Mouse (Mus musculus): ENCODE measurements around the gene Epn1. TPM values are rescaled to one million over a fixed set of nuclear protein-coding genes. Genes with fewer than 3 reads are reported as not detected.

The Epn1 gene
- polyA plus RNA-seq, 1 experiment: 687 TPM

- Histone ChIP-seq H3K9me3 (no peaks in the 10 kb centered on the region), H3K4me3 (replicated peaks) (no peak overlapping the region), H3K4me1 (peaks cover 74% of the 10 kb centered on the region), H3K36me3 (replicated peaks; ENCODE audit: low read length) (peaks cover 97% of the 10 kb centered on the region), H3K27me3 (replicated peaks) (no peaks in the 10 kb centered on the region)
- TF ChIP-seq FLI1 (IDR thresholded peaks at IDR 0.05; ENCODE audit: low read length) (no peak), GATA1 (IDR thresholded peaks at IDR 0.05; ENCODE audit: borderline replicate concordance, low read length) (no peak)
These were observed 7.9 kb downstream of the Epn1 start for GRCm38 (mm10) chr7:5087886-5088285.

DNA sequence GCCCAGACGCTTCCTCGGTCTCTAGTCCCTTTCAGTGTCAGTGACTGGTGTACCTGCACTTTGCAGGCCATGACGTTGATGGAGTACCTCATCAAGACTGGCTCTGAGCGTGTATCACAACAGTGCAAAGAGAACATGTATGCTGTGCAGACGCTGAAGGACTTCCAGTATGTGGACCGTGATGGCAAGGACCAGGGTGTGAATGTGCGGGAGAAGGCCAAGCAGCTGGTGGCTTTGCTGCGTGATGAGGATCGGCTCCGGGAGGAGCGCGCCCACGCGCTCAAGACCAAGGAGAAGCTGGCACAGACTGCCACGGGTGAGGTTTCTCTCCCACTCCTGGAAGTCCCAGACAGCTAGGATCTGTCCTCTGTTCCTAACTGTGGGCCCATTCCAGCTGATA is 9.8 kb downstream of the Epn1 start:
- Histone ChIP-seq H3K36me3 (replicated peaks; ENCODE audit: low read length) (peaks cover 99% of the 10 kb centered on the region), H3K4me3 (replicated peaks) (no peak overlapping the region), H3K4me1 (peaks cover 56% of the 10 kb centered on the region), H3K9me3 (no peaks in the 10 kb centered on the region), H3K27me3 (replicated peaks) (no peaks in the 10 kb centered on the region)
- no peak for TF ChIP-seq FLI1 (IDR thresholded peaks at IDR 0.05; ENCODE audit: low read length)
- TF ChIP-seq GATA1 (IDR thresholded peaks at IDR 0.05; ENCODE audit: borderline replicate concordance, low read length): no peak

- Histone ChIP-seq H3K4me3 (replicated peaks) (peak overlapping the region; percentile 21), H3K4me1 (peaks cover 43% of the 10 kb centered on the region), H3K9me3 (no peaks in the 10 kb centered on the region), H3K36me3 (replicated peaks; ENCODE audit: low read length) (peaks cover 100% of the 10 kb centered on the region), H3K27me3 (replicated peaks) (no peaks in the 10 kb centered on the region)
- no peak for TF ChIP-seq FLI1 (IDR thresholded peaks at IDR 0.05; ENCODE audit: low read length)
- no peak for TF ChIP-seq GATA1 (IDR thresholded peaks at IDR 0.05; ENCODE audit: borderline replicate concordance, low read length)
These were observed 11.1 kb downstream of the Epn1 start for GRCm38 (mm10) chr7:5091008-5091728.

- TF ChIP-seq GATA1 (IDR thresholded peaks at IDR 0.05; ENCODE audit: borderline replicate concordance, low read length) (no peak), FLI1 (IDR thresholded peaks at IDR 0.05; ENCODE audit: low read length) (no peak)
- H3K4me1 ChIP-seq: peaks cover 36% of the 10 kb centered on the region
These were observed 12.3 kb downstream of the Epn1 start for GRCm38 (mm10) chr7:5092381-5092780.

DNA sequence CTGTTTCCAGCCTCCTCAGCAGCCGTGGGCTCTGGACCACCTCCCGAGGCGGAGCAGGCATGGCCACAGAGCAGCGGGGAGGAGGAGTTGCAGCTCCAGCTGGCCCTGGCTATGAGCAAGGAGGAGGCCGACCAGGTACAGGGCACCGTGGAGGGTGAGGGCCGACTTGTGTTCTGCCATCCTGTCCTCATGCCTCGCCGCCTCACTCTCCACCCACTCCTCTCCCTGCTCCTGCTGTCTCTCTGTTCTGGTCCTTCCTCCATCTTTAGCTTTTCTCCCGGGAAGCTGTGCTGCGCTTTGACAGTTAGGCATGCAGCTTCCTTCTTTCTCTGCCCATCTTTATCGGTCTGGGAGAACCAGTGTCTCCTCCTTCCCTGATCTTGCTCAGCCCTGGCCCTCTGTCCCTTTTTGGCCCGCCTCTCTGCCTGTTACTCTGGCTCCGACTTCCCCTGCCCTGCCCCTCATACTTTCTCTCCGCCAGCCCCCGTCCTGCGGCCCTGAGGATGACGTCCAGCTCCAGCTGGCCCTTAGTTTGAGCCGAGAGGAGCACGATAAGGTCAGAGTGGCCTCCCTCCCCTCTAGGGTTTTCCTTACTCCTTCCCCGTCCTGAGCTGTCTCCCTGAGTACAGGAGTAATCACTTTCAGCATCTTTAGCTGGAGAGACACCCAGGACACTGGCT is 12.9 kb downstream of the Epn1 start:
- no peaks in the 10 kb centered on the region for H3K27me3 ChIP-seq (replicated peaks)
- H3K9me3 ChIP-seq: no peaks in the 10 kb centered on the region
- peaks cover 31% of the 10 kb centered on the region for H3K4me1 ChIP-seq
- H3K4me3 ChIP-seq (replicated peaks): peak overlapping the region; percentile 56
- peaks cover 100% of the 10 kb centered on the region for H3K36me3 ChIP-seq (replicated peaks; ENCODE audit: low read length)
- no peak for TF ChIP-seq GATA1 (IDR thresholded peaks at IDR 0.05; ENCODE audit: borderline replicate concordance, low read length)
- no peak for TF ChIP-seq FLI1 (IDR thresholded peaks at IDR 0.05; ENCODE audit: low read length)

More at GRCm38 (mm10) chr7:5092381-5092780, 12.3 kb downstream of the Epn1 start:
- Histone ChIP-seq H3K9me3 (no peaks in the 10 kb centered on the region), H3K4me3 (replicated peaks) (no peak overlapping the region), H3K36me3 (replicated peaks; ENCODE audit: low read length) (peaks cover 100% of the 10 kb centered on the region), H3K27me3 (replicated peaks) (no peaks in the 10 kb centered on the region)

- Histone ChIP-seq H3K36me3 (replicated peaks; ENCODE audit: low read length) (peaks cover 58% of the 10 kb centered on the region), H3K4me1 (peaks cover 29% of the 10 kb centered on the region)
- TF ChIP-seq FLI1 (IDR thresholded peaks at IDR 0.05; ENCODE audit: low read length): no peak
- TF ChIP-seq GATA1 (IDR thresholded peaks at IDR 0.05; ENCODE audit: borderline replicate concordance, low read length): no peak
These were observed 18.7 kb downstream of the Epn1 start for GRCm38 (mm10) chr7:5098769-5099168.

DNA sequence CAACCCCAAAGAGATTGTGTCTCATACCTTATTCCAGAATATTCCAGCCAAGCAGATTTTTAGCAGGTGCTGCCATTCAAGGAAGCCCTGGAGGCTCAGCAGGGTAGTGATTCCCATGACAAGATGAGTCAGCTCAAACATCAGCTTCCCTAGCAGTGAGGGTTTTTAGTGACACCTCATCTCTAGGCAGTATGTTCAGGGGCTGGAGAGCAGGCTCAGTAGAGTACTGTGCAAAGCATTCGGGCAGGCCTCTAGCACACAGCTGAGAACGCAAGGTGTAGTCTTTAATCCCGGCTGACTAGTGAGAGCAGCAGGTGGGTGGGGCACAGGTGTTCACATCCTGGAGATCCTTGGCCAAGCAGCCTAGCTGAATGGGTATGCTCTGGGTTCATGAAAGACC is 19.8 kb downstream of the Epn1 start:
- TF ChIP-seq GATA1 (IDR thresholded peaks at IDR 0.05; ENCODE audit: borderline replicate concordance, low read length) (no peak), FLI1 (IDR thresholded peaks at IDR 0.05; ENCODE audit: low read length) (no peak)
- peaks cover 47% of the 10 kb centered on the region for H3K36me3 ChIP-seq (replicated peaks; ENCODE audit: low read length)
- no peak overlapping the region for H3K4me3 ChIP-seq (replicated peaks)
- H3K4me1 ChIP-seq: peaks cover 29% of the 10 kb centered on the region
- peaks cover 20% of the 10 kb centered on the region for H3K27me3 ChIP-seq (replicated peaks)
- H3K9me3 ChIP-seq: peaks cover 9% of the 10 kb centered on the region

More at GRCm38 (mm10) chr7:5098769-5099168, 18.7 kb downstream of the Epn1 start:
- Histone ChIP-seq H3K9me3 (peaks cover 5% of the 10 kb centered on the region), H3K4me3 (replicated peaks) (no peak overlapping the region), H3K27me3 (replicated peaks) (peaks cover 12% of the 10 kb centered on the region)

GRCm38 (mm10) chr7:5101066-5101663 is 21.1 kb downstream of the Epn1 start:
- Histone ChIP-seq H3K4me3 (replicated peaks) (peak overlapping the region; percentile 79), H3K9me3 (peaks cover 9% of the 10 kb centered on the region), H3K27me3 (replicated peaks) (peaks cover 31% of the 10 kb centered on the region), H3K36me3 (replicated peaks; ENCODE audit: low read length) (peaks cover 34% of the 10 kb centered on the region), H3K4me1 (peaks cover 29% of the 10 kb centered on the region)
- TF ChIP-seq GATA1 (IDR thresholded peaks at IDR 0.05; ENCODE audit: borderline replicate concordance, low read length) (no peak), FLI1 (IDR thresholded peaks at IDR 0.05; ENCODE audit: low read length) (no peak)

GRCm38 (mm10) chr7:5102564-5102963 is 22.5 kb downstream of the Epn1 start:
- Histone ChIP-seq H3K4me3 (replicated peaks) (no peak overlapping the region), H3K36me3 (replicated peaks; ENCODE audit: low read length) (peaks cover 20% of the 10 kb centered on the region), H3K27me3 (replicated peaks) (peaks cover 31% of the 10 kb centered on the region), H3K4me1 (peaks cover 29% of the 10 kb centered on the region), H3K9me3 (peaks cover 9% of the 10 kb centered on the region)
- TF ChIP-seq GATA1 (IDR thresholded peaks at IDR 0.05; ENCODE audit: borderline replicate concordance, low read length): no peak
- TF ChIP-seq FLI1 (IDR thresholded peaks at IDR 0.05; ENCODE audit: low read length): no peak

DNA sequence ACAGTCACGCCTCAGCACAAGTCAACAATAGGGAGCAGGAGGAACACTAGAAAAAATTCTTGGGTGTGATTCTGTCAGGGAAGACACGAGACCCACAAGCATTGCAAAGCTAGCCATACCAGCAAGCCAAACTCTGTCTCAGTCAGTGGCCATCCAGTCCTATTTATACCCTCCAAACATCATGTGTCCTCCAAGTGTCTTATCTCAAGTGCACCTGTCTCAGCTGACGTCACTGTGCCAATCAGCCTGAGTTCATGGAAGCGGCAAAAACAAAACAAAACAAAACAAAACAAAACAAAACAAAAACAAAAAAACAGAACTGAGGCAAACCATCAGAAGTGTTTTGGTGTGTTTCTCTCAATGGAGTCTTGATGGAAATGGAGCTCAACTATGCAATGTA is 28.2 kb downstream of the Epn1 start:
- Histone ChIP-seq H3K36me3 (replicated peaks; ENCODE audit: low read length) (no peaks in the 10 kb centered on the region), H3K4me1 (peaks cover 3% of the 10 kb centered on the region; the same call in 1 of the 2 replicates), H3K9me3 (peaks cover 11% of the 10 kb centered on the region), H3K27me3 (replicated peaks) (peaks cover 23% of the 10 kb centered on the region), H3K4me3 (replicated peaks) (no peak overlapping the region)
- TF ChIP-seq FLI1 (IDR thresholded peaks at IDR 0.05; ENCODE audit: low read length): no peak
- TF ChIP-seq GATA1 (IDR thresholded peaks at IDR 0.05; ENCODE audit: borderline replicate concordance, low read length): no peak

Data from megakaryocyte, embryonic 14.5 days (primary cell).